Mouse (Mus musculus) midbrain, embryonic 16.5 days (tissue): Measurements from ENCODE around the gene Lep. TPM values are rescaled to one million over a fixed set of nuclear protein-coding genes. Genes with fewer than 3 reads are reported as not detected.

Experiments used
- ATAC-seq: fragments of 200-750 bp; cut with Nextera tagmentation; 2 replicates; pipeline ENCODE4 v1.8.0; 2017; ENCODE audit warnings: moderate TSS enrichment
- H3K27ac ChIP-seq: fragments of 300-500 bp; sonication (generic); 2 replicates; pipeline ENCODE4 v1.5.1; 2014; ENCODE audit warnings: mild to moderate bottlenecking, low read length, mixed read lengths
- H3K27me3 ChIP-seq: fragments of 300-500 bp; sonication (generic); 2 replicates; pipeline ENCODE4 v1.6.1; 2014; ENCODE audit warnings: low read depth, low read length, mixed read lengths; ENCODE audit not compliant: control insufficient read depth, insufficient read depth
- H3K36me3 ChIP-seq: fragments of 300-500 bp; sonication (generic); 2 replicates; pipeline ENCODE4 v1.6.1; 2014; ENCODE audit warnings: mild to moderate bottlenecking, low read length, moderate library complexity, mixed read lengths; ENCODE audit not compliant: control insufficient read depth, insufficient read depth
- H3K4me1 ChIP-seq: fragments of 300-500 bp; sonication (generic); 2 replicates; pipeline ENCODE4 v1.6.1; 2014; ENCODE audit warnings: mild to moderate bottlenecking, low read length, mixed read lengths; ENCODE audit not compliant: control insufficient read depth, insufficient read depth
- H3K4me2 ChIP-seq: fragments of 300-500 bp; sonication (generic); 2 replicates; pipeline ENCODE4 v1.6.1; 2014; ENCODE audit warnings: mild to moderate bottlenecking, low read length, mixed read lengths
- H3K4me3 ChIP-seq: fragments of 300-500 bp; sonication (generic); 2 replicates; pipeline ENCODE4 v1.5.1; 2014; ENCODE audit warnings: low read depth, mild to moderate bottlenecking, low read length, moderate library complexity, mixed read lengths
- H3K9ac ChIP-seq: fragments of 300-500 bp; sonication (generic); 2 replicates; pipeline ENCODE4 v1.6.1; 2014; ENCODE audit warnings: low read depth, low read length, mixed read lengths
- H3K9me3 ChIP-seq: fragments of 300-500 bp; sonication (generic); replicated peaks from 2 replicates; pipeline ENCODE4 v1.6.1; 2014; ENCODE audit warnings: mild to moderate bottlenecking, low read length, mixed read lengths; ENCODE audit not compliant: control insufficient read depth, poor library complexity, severe bottlenecking
- WGBS: fragments of 180-500 bp; shearing (Covaris S2); extraction: QIAGEN DNeasy Blood & Tissue Kit; methylation state at CpG from one replicate; pipeline ENCODE4 v1.1.7; 2014; 5-methylcytosine and 5-hydroxymethylcytosine counted together
- polyA plus RNA-seq: library from polyadenylated mRNA; unstranded; fragments of >200 nt; fragmentation: Nextera tagmentation; extraction: Ambion mirVana; gene quantifications from 2 replicates; pipeline ENCODE4 v1.2.1, GENCODE M21; 2015

Lep gene
- polyA plus RNA-seq, 1 experiment from 2014 or later, result not detected

- H3K9ac ChIP-seq, result no peak overlapping the region
- H3K4me2 ChIP-seq, result no peak overlapping the region
- H3K4me1 ChIP-seq, result no peaks in the 10 kb centered on the region
- H3K36me3 ChIP-seq, result no peaks in the 10 kb centered on the region
- H3K27me3 ChIP-seq, result no peaks in the 10 kb centered on the region
- ATAC-seq, result no peak
- H3K27ac ChIP-seq, result no peak overlapping the region
- 80% methylated on average over 7 of the region's 7 CpGs for WGBS
- H3K9me3 ChIP-seq, result peaks cover 4% of the 10 kb centered on the region; the same call in 1 of the 2 replicates
- H3K4me3 ChIP-seq, result no peak overlapping the region
Measured at GRCm38 (mm10) chr6:29092234-29092633, 32.2 kb downstream of the Lep start.

GRCm38 (mm10) chr6:29092904-29093303 lies 32.9 kb downstream of the Lep start:
- no peak overlapping the region for H3K9ac ChIP-seq
- H3K27ac ChIP-seq, result no peak overlapping the region
- H3K4me2 ChIP-seq, result no peak overlapping the region
- 63% methylated on average over 11 of the region's 11 CpGs for WGBS
- H3K27me3 ChIP-seq, result no peaks in the 10 kb centered on the region
- no peaks in the 10 kb centered on the region for H3K36me3 ChIP-seq
- H3K9me3 ChIP-seq, result peaks cover 4% of the 10 kb centered on the region; the same call in 1 of the 2 replicates
- H3K4me1 ChIP-seq, result no peaks in the 10 kb centered on the region
- H3K4me3 ChIP-seq, result no peak overlapping the region
- ATAC-seq, result no peak

GRCm38 (mm10) chr6:29099536-29100170 lies 39.6 kb downstream of the Lep start:
- no peaks in the 10 kb centered on the region for H3K36me3 ChIP-seq
- WGBS, result 59% methylated on average over 14 of the region's 14 CpGs

GRCm38 (mm10) chr6:29100423-29100822 lies 40.4 kb downstream of the Lep start:
- ATAC-seq, result 0 out of 2 replicates have a peak, but pooled peaks have one; percentile 36
- 15% methylated on average over 3 of the region's 3 CpGs for WGBS
- H3K27me3 ChIP-seq, result no peaks in the 10 kb centered on the region

More at GRCm38 (mm10) chr6:29099536-29100170, 39.6 kb downstream of the Lep start:
- no peak overlapping the region for H3K4me2 ChIP-seq
- no peaks in the 10 kb centered on the region for H3K9me3 ChIP-seq
- H3K9ac ChIP-seq, result no peak overlapping the region
- H3K4me1 ChIP-seq, result 0 out of 2 replicates have a peak, but pooled peaks cover 3% of the 10 kb centered on the region
- H3K27ac ChIP-seq, result no peak overlapping the region
- no peak overlapping the region for H3K4me3 ChIP-seq
- ATAC-seq, result no peak
- H3K27me3 ChIP-seq, result no peaks in the 10 kb centered on the region

GRCm38 (mm10) chr6:29101248-29101864 lies 41.3 kb downstream of the Lep start:
- no peaks in the 10 kb centered on the region for H3K9me3 ChIP-seq
- no peak for ATAC-seq
- 86% methylated on average over 9 of the region's 9 CpGs for WGBS
- H3K4me1 ChIP-seq, result 0 out of 2 replicates have a peak, but pooled peaks cover 3% of the 10 kb centered on the region
- no peak overlapping the region for H3K27ac ChIP-seq
- H3K9ac ChIP-seq, result no peak overlapping the region
- no peaks in the 10 kb centered on the region for H3K36me3 ChIP-seq
- no peak overlapping the region for H3K4me3 ChIP-seq
- H3K4me2 ChIP-seq, result no peak overlapping the region
- no peaks in the 10 kb centered on the region for H3K27me3 ChIP-seq

More at GRCm38 (mm10) chr6:29100423-29100822, 40.4 kb downstream of the Lep start:
- no peaks in the 10 kb centered on the region for H3K36me3 ChIP-seq
- H3K4me3 ChIP-seq, result no peak overlapping the region
- H3K9ac ChIP-seq, result no peak overlapping the region
- 0 out of 2 replicates have a peak, but pooled peaks cover 3% of the 10 kb centered on the region for H3K4me1 ChIP-seq
- no peaks in the 10 kb centered on the region for H3K9me3 ChIP-seq
- H3K4me2 ChIP-seq, result no peak overlapping the region
- H3K27ac ChIP-seq, result peak overlapping the region; percentile 4; the same call in 1 of the 2 replicates

- WGBS, result 82% methylated on average over 1 of the region's 1 CpGs
- Histone ChIP-seq H3K4me3 (no peak overlapping the region), H3K36me3 (no peaks in the 10 kb centered on the region), H3K27ac (no peak overlapping the region), H3K9ac (no peak overlapping the region), H3K4me2 (no peak overlapping the region), H3K9me3 (0 out of 2 replicates have a peak, but pooled peaks cover 2% of the 10 kb centered on the region), H3K4me1 (no peaks in the 10 kb centered on the region), H3K27me3 (no peaks in the 10 kb centered on the region)
- ATAC-seq, result no peak
Measured at GRCm38 (mm10) chr6:29108376-29108775, 48.4 kb downstream of the Lep start.

GRCm38 (mm10) chr6:29111501-29111900 lies 51.5 kb downstream of the Lep start:
- WGBS, result 94% methylated on average over 4 of the region's 4 CpGs
- Histone ChIP-seq H3K27ac (no peak overlapping the region), H3K9me3 (0 out of 2 replicates have a peak, but pooled peaks cover 2% of the 10 kb centered on the region), H3K4me3 (no peak overlapping the region), H3K4me2 (no peak overlapping the region), H3K9ac (no peak overlapping the region), H3K27me3 (no peaks in the 10 kb centered on the region), H3K4me1 (no peaks in the 10 kb centered on the region), H3K36me3 (no peaks in the 10 kb centered on the region)
- ATAC-seq, result no peak

GRCm38 (mm10) chr6:29115756-29116155 lies 55.7 kb downstream of the Lep start:
- H3K4me2 ChIP-seq, result no peak overlapping the region
- no peaks in the 10 kb centered on the region; the same call in 1 of the 2 replicates for H3K4me1 ChIP-seq
- WGBS, result 69% methylated on average over 7 of the region's 7 CpGs
- ATAC-seq, result no peak
- 0 out of 2 replicates have a peak, but pooled peaks cover 2% of the 10 kb centered on the region for H3K9me3 ChIP-seq
- H3K27ac ChIP-seq, result no peak overlapping the region
- no peak overlapping the region for H3K4me3 ChIP-seq
- no peaks in the 10 kb centered on the region for H3K27me3 ChIP-seq
- H3K36me3 ChIP-seq, result no peaks in the 10 kb centered on the region
- H3K9ac ChIP-seq, result no peak overlapping the region
